Mouse (Mus musculus) adrenal gland, postnatal 36 days (tissue): ENCODE results near the gene Med31. TPM values are rescaled to one million over a fixed set of nuclear protein-coding genes. Genes with fewer than 3 reads are reported as not detected.
"Not testable (repeated sequence)": the region's sequence is repeated elsewhere in the genome, so short reads cannot be mapped to it uniquely, and the experiment has no call there.

ENCODE experiments used
- DNase-seq, 2 experiments: peaks; one replicate each; pipeline ENCODE4 v3.0.0; 2021; ENCODE audit warnings: mixed read lengths in 1 of 2
- total RNA-seq, 2 experiments: library from RNA; stranded (reverse); gene quantifications; 2 replicates each; pipeline ENCODE4 v1.2.3; 2021

Gene Med31
- total RNA-seq, 2 experiments from 2014 or later: 13.0 to 13.5 TPM

DNA sequence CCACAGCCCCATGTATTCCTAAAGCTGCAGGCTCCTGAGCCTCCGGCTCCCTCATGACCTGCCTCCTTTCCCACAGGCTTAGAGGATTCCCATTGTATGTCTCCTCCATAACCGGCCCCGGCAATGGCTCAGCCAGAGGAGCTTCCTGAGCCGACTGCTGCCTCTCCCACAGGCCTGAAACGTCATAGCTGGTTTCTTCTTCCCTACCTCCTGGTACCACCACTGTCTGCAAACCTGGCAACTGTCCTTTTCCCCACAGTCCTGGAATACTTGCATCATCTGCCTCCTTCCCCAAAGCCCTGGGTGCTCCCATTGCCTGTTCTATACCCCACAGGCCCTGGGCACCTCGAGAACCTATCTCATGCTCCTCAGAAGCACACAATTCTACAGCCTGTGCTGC lies 10.1 kb downstream of the Med31 start:
- no peak for DNase-seq

DNA sequence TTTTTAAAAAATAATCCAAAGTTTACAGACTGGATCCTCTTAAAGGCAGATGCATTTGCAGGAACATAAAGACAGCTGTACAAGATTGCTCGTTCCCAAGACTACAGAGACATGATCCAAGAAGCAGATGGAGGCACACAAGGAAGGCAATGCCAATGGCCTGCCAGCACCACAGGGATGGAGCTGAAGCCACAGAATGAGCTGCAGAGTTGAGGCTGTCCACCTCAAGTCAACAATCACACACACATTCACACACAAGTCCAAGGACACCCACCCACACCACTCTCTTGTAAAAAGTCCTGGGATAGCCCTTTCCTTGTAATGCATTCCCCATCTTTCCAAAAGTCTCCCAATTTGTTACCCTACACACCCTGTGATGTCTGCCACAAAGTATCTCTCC lies 12.0 kb downstream of the Med31 start:
- DNase-seq: no peak

DNA sequence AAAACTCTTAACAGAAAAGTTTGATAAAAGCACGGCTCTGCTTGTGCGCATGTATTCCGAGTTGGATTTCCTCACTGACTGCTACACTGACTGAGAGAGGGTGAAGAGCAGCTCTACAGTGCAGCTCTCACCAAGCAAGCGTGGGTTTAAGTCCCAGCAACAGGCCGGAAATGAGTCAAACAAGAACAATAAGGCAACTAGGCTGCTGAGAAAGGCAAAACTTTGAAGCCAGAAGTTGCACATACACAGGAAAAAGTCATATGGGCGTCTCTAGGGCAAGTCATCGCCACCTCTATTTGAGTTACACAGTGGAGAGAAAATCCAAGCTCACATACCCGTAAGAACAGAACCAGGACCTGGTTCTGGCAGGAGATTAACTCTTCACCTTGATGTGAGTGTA lies 18.9 kb downstream of the Med31 start:
- no peak for DNase-seq

DNA sequence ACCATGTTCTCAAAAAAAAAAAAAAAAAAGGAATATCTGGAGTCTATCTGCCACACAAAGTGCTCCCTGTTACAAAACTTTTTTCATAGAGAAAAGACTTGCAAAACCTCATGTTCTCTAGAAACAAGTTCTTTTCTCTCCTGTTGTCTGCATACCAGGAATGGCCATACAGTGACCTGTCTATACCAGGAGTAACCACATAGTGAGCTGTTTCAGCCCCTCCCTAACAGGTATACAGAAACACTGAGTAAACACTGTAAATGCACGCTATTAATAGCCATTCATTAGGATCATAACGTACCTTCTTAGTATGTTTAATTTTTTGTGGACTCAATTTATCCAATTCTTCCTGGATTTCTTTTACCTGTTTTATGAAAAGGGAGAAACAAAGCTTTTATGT lies 21.1 kb downstream of the Med31 start:
- DNase-seq: no peak

DNA sequence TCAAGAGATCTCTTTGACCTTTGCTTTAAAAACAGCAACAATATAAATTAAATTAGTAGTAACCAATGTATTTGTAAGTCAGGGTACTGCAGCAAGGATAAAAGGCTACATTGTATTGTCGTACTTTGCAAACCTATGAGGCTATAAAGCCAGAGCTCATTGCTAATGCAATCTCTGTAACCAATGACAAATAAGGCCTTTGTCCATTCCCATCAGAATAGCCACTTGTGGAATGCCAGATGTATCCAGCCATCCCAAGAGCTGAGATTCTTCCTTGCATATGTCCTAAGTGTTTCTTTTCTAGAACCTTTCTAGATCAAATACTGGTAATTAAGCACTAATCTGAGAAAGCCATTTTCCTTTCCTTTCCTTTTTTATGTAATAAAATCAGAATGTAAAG lies 24.5 kb downstream of the Med31 start:
- no peak for DNase-seq

DNA sequence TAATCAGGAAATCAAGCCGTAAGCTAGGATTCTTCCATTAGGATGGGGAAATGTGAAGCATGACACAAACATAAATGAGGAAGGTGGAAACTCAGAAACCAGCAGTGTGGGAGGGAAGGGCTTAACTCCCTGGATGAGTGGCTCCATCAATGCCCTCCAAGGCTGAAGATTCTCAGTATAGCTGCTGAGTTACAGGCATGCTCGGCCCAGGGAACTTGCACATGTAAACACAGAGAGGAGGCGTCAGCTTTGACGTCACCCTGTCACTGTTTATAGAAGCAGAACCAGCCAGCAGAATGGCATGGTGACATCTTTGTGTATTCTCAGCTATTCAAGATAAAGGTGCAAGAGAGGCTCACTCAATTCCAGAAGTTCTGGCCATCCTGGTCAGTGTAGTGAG lies 31.1 kb downstream of the Med31 start:
- no peak for DNase-seq

DNA sequence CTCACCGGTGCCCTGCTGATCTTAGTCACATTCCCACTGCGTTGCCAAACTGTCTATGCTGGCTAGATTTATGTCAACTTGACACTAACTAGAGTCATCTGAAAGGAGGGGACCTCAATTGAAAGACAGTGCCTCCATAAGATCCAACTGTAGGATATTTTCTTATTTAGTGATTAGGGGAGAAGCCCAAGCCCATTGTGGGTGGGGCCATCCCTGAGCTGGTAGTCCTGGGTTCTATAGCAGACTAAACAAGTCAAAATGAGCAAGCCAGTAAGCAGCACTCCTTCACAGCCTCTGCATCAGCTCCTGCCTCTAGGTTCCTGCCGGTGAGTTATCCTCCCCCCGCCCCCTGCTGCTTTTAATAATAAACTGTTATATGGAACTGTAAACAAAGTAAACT lies 34.3 kb downstream of the Med31 start:
- no peak for DNase-seq

DNA sequence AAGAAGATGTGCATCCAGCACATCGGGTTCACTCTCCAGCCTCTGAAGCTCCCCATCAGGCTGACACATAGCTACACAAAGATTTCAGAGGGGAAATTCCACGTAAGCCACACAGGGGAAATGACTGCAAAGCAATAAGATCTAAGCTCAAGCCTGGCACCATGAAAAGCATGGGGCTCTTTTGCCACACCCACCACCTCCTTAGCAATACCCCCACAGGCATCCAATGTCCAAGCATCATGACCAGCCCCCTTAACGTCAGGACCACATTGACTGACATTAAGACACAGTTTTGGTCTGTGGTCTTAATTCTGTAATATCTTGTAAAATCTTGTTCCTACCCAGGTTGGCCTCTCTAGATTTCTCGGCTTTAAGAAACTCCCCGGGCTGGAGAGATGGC lies 34.8 kb downstream of the Med31 start:
- no peak for DNase-seq

DNA sequence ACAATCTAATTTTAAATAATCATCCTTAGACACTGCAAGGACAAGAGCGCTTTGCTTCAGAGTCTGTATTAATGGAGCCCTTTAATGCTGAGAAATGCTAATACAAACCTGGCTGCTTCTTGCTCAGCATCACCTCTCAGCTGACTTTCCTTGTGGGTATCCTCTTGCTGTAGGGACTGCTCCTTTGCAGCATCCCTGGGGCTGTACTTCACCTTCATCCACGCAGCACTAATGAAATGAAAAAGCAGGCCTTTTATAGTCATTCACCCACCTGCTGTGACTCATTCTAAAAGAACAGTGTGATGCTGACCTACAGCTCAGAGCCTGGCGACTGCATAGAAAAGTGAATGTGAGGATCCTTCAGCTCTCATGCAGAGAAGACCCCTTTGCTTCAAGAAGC lies 38.8 kb downstream of the Med31 start:
- DNase-seq: no peak

DNA sequence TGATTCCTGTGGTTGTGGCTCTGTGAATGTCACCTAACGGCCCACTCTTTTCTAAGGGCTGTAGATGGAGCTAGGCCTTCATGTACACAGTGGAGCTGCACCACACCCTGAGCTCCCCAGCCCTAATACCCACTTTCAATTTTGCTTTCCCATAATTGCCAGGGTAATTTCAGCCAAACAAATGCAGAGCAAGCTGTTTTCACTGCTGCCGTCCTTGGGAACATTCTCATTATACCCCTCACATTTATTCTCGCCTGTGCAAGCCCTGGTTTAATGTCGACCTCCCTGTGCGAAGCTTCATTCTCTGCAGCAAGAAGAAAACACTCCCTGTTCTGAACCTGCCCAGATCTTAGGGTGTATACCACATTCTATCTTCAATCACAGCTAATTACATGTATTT lies 39.4 kb downstream of the Med31 start:
- no peak for DNase-seq

DNA sequence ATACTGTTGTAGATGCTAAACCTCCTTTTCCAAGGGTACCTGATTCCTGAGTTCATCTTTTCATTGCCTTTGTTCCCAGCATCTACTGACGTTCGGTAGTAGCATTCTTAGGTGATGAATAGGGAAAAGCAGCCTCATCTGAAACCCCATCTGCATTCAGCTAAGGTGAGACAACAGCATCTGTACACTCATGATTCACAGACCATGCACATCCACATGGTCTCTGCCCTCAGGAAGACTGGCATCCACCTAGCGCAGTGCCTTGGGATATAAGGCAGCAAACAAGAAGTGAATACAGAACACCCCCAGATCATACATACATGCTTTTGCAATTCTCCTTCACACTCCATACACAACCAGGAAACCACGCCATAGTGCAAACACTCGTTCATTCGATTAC lies 40.7 kb downstream of the Med31 start:
- no peak for DNase-seq

DNA sequence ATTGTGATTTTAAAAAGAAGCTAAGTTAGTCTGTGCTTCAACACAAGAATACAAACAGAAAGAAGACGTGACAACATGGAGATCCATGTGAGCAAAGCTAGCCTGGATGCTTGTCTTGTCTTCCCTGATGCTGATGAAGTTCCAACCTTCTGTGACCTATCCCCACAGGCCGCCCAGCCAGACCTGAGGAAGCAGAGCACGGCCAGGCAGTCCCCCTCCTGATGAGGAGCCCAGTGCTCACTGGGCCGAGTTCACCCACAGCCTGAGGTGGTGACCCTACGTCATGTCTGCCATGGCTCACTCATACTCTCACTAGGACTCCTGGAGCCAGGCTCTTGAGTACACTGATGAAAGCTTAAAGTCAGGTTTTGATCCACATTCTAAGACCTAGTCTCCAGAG lies 41.9 kb downstream of the Med31 start:
- DNase-seq: no peak

DNA sequence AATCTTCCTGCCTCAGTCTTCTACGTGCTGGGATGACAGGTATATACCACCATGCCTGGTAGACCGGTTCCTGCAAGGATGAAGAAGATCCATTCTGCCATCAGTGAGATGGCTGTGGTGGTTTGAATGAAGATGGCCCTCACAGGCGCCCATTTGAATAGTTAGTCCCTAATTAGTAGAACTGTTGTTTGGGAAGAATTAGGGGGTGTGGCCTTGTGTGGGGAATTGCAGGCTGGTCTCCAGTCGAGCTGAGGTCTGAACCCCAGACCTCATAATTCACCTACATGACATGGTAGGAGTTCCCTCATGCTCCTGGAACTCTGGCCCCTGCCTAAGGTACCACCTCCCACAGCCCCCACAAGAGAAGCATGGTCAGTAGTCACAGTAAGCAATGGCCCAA lies 43.5 kb downstream of the Med31 start:
- not testable (repeated sequence) for DNase-seq

DNA sequence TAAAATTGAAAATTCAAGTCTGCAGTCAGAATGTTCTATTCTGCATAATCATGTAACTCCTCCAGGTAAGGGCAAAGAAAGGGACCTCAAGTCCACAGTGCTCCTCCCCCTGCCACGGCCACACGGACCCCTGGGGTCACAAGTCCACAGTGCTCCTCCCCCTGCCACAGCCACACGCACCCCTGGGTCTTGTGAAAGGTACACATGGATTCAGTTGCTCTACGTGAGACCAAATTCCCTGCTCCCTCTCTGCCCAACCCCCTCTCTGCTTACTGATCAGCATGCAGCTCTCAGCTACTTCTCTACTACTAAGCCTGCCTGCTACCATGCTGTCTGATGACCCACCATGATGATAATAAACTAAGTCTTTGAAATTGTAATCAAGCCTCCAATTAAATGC lies 45.5 kb downstream of the Med31 start:
- no peak for DNase-seq

DNA sequence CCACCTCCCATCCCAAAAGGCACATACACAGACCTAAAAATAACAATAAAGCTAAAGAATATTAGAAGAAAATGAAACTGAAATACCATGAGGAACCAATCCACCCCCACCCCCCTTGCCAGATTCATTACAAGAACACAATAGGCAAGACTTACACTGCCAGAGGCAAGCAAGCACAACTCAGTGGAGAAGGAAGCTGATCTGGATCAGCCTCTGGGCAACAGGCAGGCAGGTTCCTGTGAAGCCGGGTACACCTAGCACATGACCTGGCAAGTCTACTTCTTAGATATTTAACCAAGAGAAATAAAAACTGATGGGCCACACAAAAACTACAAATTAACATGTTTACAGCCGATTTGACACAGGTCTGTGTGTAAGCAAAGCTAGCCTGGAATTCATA lies 52.2 kb downstream of the Med31 start:
- DNase-seq: no peak

Other genes with a start within 250 kb of the Med31 start
- gene Aipl1, start 178.1 kb downstream of the Med31 start, total RNA-seq: not detected
- gene Pimreg, start 173.6 kb downstream of the Med31 start, total RNA-seq: 1 to 10 TPM; 3.6 to 5.1 TPM
- gene Pitpnm3, start 79.8 kb downstream of the Med31 start, total RNA-seq: 1 to 10 TPM; 1.8 to 3.0 TPM
- gene Gm43951, start 8.8 kb downstream of the Med31 start, total RNA-seq: under 1 TPM; 0.46 to 0.60 TPM
- 1 to 10 TPM; 4.9 to 5.8 TPM for gene 4933427D14Rik, start 8.1 kb downstream of the Med31 start, total RNA-seq
- gene Txndc17, start 8.0 kb downstream of the Med31 start, total RNA-seq: 10 to 100 TPM; 71.8 to 74.2 TPM
- gene Slc13a5, start 51.6 kb upstream of the Med31 start, total RNA-seq: under 1 TPM; 0.07 to 0.17 TPM
- 10 to 100 TPM; 30.0 to 33.3 TPM for gene Xaf1, start 86.0 kb upstream of the Med31 start, total RNA-seq
- not detected for gene Fbxo39, start 98.9 kb upstream of the Med31 start, total RNA-seq
- gene Tekt1, start 146.8 kb upstream of the Med31 start, total RNA-seq: under 1 TPM; 0.26 to 0.40 TPM
- 1 to 10 TPM; 1.7 to 2.4 TPM for gene Smtnl2, start 196.1 kb upstream of the Med31 start, total RNA-seq
- gene Ggt6, start 219.9 kb upstream of the Med31 start, total RNA-seq: 1 to 10 TPM in 1 of 2 experiments, under 1 TPM in 1; 0.79 to 5.3 TPM
- 100 to 1,000 TPM in 1 of 2 experiments, 10 to 100 TPM in 1; 86.3 to 101 TPM for gene Mybbp1a, start 225.8 kb upstream of the Med31 start, total RNA-seq